Mouse (Mus musculus) small intestine, adult 2 months (tissue): Measurements from ENCODE around the gene Gdap1l1.

ENCODE experiments used
- CTCF ChIP-seq: fragments of 200-500 bp; IDR thresholded peaks from 2 replicates; pipeline ENCODE4 v1.5.1; 2012; ENCODE audit warnings: low read depth, mild to moderate bottlenecking, control low read depth, inconsistent platforms, low read length, moderate library complexity, mixed read lengths; ENCODE audit not compliant: insufficient replicate concordance, insufficient read length; ENCODE audit errors: extremely low read depth
- POLR2A ChIP-seq: fragments of 200-500 bp; IDR thresholded peaks from 2 replicates; pipeline ENCODE4 v1.6.1; 2012; ENCODE audit warnings: low read depth, mild to moderate bottlenecking, control low read depth, inconsistent platforms, low read length, moderate library complexity

DNA sequence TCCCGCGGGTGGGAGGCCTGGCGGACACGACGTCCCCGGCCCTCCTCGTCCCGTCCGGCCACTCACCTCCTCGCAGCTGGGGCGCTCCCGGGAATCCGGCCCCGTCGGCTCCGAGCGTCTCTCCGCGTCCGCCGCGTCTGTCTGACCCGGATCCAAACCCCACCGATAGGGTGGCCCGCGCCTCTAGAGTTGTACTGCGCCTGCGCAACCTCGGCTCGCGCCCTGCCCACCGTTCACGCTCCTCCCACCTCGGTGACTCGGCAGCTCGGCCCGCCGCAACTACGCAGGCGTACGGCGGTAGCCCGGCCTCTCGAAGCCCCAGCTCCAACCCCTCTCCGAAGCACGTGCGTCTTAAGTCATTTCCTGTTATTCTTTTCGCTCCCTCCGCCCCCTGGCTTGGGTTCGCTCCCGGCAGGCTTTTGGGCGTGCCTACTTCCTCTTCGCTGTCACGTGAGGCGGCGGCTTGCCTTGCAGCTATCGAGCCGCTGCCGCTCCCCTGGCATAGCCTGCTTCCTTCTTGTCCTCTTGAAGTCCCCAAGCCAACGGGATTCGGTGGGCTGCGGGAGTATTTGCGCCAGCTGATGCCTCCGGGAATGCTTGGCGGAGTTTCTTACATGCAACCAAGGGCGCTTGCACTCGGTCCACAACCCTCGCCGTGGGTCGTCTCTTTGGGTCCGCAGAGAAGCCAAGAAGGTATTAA lies 18.8 kb upstream of the Gdap1l1 start:
- TF ChIP-seq POLR2A (peak; percentile 84), CTCF (peak; percentile 26; the same call in 1 of the 2 replicates)
